Mouse (Mus musculus) ovary, postnatal 14 days (tissue): ENCODE measurements around the gene Tmem165.

Source experiments
- DNase-seq: peaks from one replicate; pipeline ENCODE4 v3.0.0; 2022; ENCODE audit warnings: low spot score

Gene Tmem165

GRCm38 (mm10) chr5:76175051-76175450 lies 8.6 kb upstream of the Tmem165 start:
- no peak for DNase-seq

- DNase-seq, result no peak
Measured at GRCm38 (mm10) chr5:76176411-76176810, 7.3 kb upstream of the Tmem165 start.

GRCm38 (mm10) chr5:76176841-76177240 lies 6.8 kb upstream of the Tmem165 start:
- no peak for DNase-seq

DNA sequence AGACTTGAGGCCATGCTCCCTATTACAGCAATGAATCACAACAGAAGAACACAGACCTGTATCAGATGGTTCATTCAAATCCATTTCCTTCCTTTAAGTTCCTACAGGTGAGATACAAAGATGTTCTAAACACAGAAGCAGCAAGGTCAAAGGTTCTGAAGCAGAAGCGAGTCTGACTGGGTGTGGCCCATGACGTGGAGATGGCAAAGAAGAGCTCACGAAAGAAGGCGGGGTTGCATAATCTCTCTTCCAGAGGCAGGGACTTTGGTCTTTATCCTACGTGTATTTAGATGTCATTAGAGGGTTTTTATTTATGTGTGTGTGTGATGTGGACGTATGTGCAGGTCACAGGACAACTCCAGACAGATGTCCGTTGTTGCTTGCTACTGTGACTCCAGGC lies 6.0 kb upstream of the Tmem165 start:
- DNase-seq, result no peak

DNA sequence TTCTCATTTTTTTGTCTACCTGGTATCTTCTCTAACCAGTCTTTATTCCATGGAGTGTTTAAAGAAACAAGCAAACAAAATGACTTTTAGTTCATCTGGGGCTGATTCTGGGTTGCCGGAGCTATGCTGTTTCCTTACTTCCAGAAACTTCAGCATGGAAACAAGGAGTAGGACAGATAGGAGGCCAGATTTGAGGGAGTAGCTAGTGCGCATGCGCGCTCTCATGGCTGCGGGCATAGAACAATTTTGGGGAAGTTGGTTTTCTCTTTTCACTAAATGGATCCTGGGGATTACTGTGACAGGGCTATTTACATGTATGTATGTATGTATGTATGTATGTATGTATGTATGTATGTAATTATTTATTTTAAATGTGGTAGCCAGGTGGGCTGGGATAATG lies 4.5 kb upstream of the Tmem165 start:
- DNase-seq, result no peak

DNA sequence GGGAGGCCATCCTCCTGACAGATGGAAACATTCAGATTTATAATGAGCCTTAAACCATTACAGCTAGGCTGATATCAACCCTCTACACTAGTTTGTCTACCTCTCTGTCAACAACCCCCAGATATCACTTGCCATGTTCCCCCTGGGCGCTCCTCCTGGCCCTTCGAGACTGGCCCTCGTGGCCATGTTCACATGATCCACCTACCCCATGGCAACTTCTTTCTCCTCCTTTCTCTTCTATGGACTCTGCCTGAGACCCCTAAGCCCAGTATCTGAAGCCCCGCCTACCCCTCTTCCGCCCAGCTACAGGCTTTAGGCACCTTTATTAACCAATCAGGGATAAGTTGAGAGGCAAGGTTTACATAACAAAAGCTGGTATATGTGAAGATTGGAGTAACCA lies 3.9 kb upstream of the Tmem165 start:
- no peak for DNase-seq

GRCm38 (mm10) chr5:76182326-76182725 lies 1.4 kb upstream of the Tmem165 start:
- DNase-seq, result no peak

DNA sequence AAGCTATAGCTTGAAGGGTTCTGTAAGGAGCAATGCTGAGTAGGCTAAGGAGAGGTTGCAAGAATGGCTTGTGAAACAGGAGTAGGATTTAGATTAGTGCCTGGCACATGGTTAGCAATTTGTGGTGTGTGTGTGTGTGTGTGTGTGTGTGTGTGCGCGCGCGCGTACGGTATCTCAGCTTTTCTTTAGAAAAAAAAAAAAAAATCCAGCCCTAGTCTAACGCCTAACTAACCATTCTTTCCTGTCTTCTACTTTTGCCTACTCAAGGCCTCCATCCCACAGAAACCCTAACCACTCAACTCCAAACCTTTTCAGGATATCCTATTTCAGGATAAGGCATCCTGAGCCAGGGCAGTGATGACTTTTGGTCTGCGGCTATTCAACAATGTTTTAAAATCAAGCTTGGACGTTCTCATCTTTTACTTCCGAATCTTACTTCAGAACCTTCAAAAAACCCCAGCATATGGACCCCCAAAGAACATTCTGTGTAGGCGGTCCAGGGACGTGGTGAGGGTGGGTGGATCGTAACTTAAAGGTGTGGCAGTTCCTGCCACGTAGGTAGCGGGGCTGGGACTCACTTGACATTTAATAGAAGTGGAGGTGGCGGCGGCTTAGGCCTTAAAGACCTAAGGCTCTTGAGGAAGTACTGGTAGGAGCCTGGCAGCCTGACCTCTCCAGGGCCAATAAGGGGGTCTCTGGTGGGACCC lies 484 bp upstream of the Tmem165 start:
- DNase-seq, result no peak

- peak; percentile 47 for DNase-seq
Measured at GRCm38 (mm10) chr5:76184286-76185080, 803 bp downstream of the Tmem165 start.

- DNase-seq, result no peak
Measured at GRCm38 (mm10) chr5:76187885-76188284, 4.2 kb downstream of the Tmem165 start.

- DNase-seq, result no peak
Measured at GRCm38 (mm10) chr5:76190609-76191008, 6.9 kb downstream of the Tmem165 start.

GRCm38 (mm10) chr5:76193075-76193474 lies 9.4 kb downstream of the Tmem165 start:
- no peak for DNase-seq

- DNase-seq, result no peak
Measured at GRCm38 (mm10) chr5:76194377-76194945, 10.8 kb downstream of the Tmem165 start.

- no peak for DNase-seq
Measured at GRCm38 (mm10) chr5:76199346-76199745, 15.7 kb downstream of the Tmem165 start.

DNA sequence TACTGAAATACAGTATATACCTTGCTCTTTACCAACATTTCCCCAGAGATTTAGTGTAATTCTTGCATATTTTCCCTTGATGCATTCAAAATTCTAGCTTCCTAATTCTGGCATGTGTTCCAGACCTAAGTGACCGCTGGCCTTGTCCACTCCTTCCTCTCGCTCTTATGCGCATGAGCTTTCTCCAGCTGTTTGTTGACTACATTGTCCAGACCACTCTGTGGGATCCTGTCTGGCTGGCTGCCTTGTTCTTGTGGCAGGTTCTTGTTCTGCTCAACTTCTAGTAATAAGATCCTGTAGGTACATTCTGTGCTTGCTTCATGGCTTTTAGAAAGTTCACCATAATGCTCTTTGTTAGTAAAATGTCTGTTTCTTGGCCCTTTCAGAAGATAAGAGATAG lies 19.5 kb downstream of the Tmem165 start:
- no peak for DNase-seq

GRCm38 (mm10) chr5:76205886-76206285 lies 22.2 kb downstream of the Tmem165 start:
- no peak for DNase-seq

DNA sequence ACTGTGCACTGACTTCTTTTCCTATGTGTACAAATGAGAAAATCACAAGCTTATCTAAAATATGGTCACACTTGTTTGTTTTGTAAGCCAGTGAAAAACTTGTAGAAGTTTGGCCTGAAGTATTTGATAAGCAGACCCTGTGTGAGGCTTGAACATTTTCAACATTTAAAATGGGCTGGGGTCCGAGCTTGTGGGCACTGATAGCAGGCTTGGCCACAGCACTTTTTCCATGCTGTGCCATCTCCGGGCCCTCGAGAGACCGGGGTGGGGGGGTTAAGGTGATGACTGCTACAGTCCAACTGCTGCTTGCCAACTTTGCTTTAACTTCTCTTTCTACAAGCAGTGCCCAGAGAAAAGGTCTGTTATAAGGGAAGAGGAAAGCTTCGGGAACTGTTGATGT lies 24.4 kb downstream of the Tmem165 start:
- no peak for DNase-seq

DNA sequence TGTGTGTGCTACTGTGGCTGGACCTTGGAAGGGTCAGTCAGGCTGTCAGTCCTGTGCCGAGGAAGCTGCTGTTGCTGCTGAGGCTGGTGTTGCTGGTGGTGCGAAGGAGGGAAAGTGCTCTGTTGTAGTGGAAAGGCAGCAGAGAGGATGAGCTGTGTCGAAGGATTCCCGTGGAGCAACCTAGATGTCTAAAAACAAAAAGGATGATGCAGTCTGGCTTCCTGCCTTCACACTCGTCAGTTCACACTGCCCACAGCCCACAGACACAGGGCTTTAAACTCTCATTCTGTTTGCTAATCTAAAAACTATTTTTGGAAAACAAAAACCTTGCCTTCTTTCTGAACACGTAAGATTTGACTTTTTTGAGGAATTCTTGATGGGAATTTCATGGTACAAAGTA lies 33.0 kb downstream of the Tmem165 start:
- DNase-seq, result no peak

DNA sequence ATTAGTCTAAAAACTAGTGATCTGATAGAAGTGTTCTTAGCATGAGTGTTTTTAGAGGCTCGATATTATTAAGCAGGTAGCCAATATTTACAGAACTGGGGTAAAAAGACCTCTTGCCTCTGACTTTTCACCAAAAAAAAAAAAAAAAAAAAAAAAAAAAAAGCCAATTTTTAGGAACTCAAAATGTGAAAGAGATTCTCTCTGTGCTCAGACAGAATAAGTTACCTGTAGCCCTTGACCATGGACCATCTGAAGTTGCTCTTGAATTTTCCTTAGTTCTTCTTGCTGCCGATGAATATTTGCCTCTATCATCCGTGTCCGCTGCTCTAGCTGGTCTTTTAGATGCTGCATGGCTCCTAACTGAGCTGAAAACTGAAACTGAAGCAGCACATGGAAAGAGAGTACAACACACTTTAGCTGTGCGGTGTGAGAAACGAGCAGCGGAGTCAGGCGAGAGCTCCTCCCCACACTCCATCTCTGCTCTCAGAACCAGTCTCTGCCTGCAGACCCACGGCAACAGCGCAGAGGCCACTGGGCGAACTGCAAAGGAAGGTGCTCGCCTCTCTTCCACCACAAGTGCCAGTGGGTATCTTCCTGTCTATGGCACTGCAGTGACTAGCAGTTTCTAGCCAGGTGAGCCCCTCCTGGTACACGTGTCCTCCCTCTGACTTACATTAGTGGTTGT lies 47.6 kb downstream of the Tmem165 start:
- no peak for DNase-seq

GRCm38 (mm10) chr5:76243274-76243673 lies 59.6 kb downstream of the Tmem165 start:
- DNase-seq, result no peak

- no peak for DNase-seq
Measured at GRCm38 (mm10) chr5:76243929-76244328, 60.2 kb downstream of the Tmem165 start.

- no peak for DNase-seq
Measured at GRCm38 (mm10) chr5:76244430-76244829, 60.8 kb downstream of the Tmem165 start.

- DNase-seq, result no peak
Measured at GRCm38 (mm10) chr5:76245419-76245818, 61.7 kb downstream of the Tmem165 start.
